Mouse (Mus musculus): ENCODE measurements around the gene Acd. TPM values are rescaled to one million over a fixed set of nuclear protein-coding genes. Genes with fewer than 3 reads are reported as not detected.

Acd gene
- total RNA-seq, 2 experiments from 2014 or later, result 13.8 to 16.9 TPM

GRCm38 (mm10) chr8:105704146-105704812 lies 3.4 kb upstream of the Acd start:
- intact Hi-C loops (cut with DNase I), result no loop called here
- DNase-seq, result no peak

- no peak for DNase-seq
Measured at GRCm38 (mm10) chr8:105702731-105703415, 2.0 kb upstream of the Acd start.

GRCm38 (mm10) chr8:105702001-105702401 lies 1.1 kb upstream of the Acd start:
- DNase-seq, result no peak
- intact Hi-C loops (cut with DNase I), result no loop called here

More at GRCm38 (mm10) chr8:105702731-105703415, 2.0 kb upstream of the Acd start:
- intact Hi-C loops (cut with DNase I), result no loop called here

- peak in 1 of 2 experiments; percentile 51 for DNase-seq
- intact Hi-C loops (cut with DNase I), result no loop called here
Measured at GRCm38 (mm10) chr8:105700566-105700965, 336 bp downstream of the Acd start.

GRCm38 (mm10) chr8:105699488-105700215 lies 1.2 kb downstream of the Acd start:
- intact Hi-C loops (cut with DNase I), result no loop called here

GRCm38 (mm10) chr8:105698734-105699133 lies 2.2 kb downstream of the Acd start:
- intact Hi-C loops (cut with DNase I), result no loop called here
- DNase-seq, result no peak

More at GRCm38 (mm10) chr8:105699488-105700215, 1.2 kb downstream of the Acd start:
- no peak for DNase-seq

GRCm38 (mm10) chr8:105697196-105697780 lies 3.6 kb downstream of the Acd start:
- DNase-seq, result no peak
- intact Hi-C loops (cut with DNase I), result no loop called here

- intact Hi-C loops (cut with DNase I), result no loop called here
- DNase-seq, result no peak
Measured at GRCm38 (mm10) chr8:105695080-105695780, 5.7 kb downstream of the Acd start.

GRCm38 (mm10) chr8:105694051-105694799 lies 6.7 kb downstream of the Acd start:
- intact Hi-C loops (cut with DNase I), result no loop called here
- DNase-seq, result peak in 1 of 2 experiments; percentile 27

- DNase-seq, result peak; percentile 81 to 87
- intact Hi-C loops (cut with DNase I), result no loop called here
Measured at GRCm38 (mm10) chr8:105693648-105694047, 7.3 kb downstream of the Acd start.

- intact Hi-C loops (cut with DNase I), result no loop called here
- DNase-seq, result no peak
Measured at GRCm38 (mm10) chr8:105692449-105693182, 8.3 kb downstream of the Acd start.

GRCm38 (mm10) chr8:105690978-105691377 lies 9.9 kb downstream of the Acd start:
- intact Hi-C loops (cut with DNase I), result no loop called here

GRCm38 (mm10) chr8:105689983-105690360 lies 10.9 kb downstream of the Acd start:
- intact Hi-C loops (cut with DNase I), result loop anchor here (5.0 kb wide), 1 partner anchor 53 kb away; the partner anchor contains the start of genes Agrp and Ctcf
- no peak for DNase-seq

More at GRCm38 (mm10) chr8:105690978-105691377, 9.9 kb downstream of the Acd start:
- DNase-seq, result no peak

- no peak for DNase-seq
- intact Hi-C loops (cut with DNase I), result loop anchor here (5.0 kb wide), 1 partner anchor 52 kb away; the partner anchor contains the start of genes Agrp and Ctcf
Measured at GRCm38 (mm10) chr8:105689256-105689982, 11.5 kb downstream of the Acd start.

- DNase-seq, result no peak
- intact Hi-C loops (cut with DNase I), result loop anchor here (5.0 kb wide), 1 partner anchor 51 kb away; the partner anchor contains the start of genes Agrp and Ctcf
Measured at GRCm38 (mm10) chr8:105688242-105688752, 12.6 kb downstream of the Acd start.

GRCm38 (mm10) chr8:105687512-105687911 lies 13.4 kb downstream of the Acd start:
- no peak for DNase-seq
- intact Hi-C loops (cut with DNase I), result loop anchor here (5.0 kb wide), 1 partner anchor 50 kb away; the partner anchor contains the start of genes Agrp and Ctcf

GRCm38 (mm10) chr8:105686551-105686950 lies 14.4 kb downstream of the Acd start:
- DNase-seq, result no peak
- intact Hi-C loops (cut with DNase I), result loop anchor here (5.0 kb wide), 1 partner anchor 49 kb away; the partner anchor contains the start of genes Agrp and Ctcf
